Mouse (Mus musculus) NIH3T3 (cell line): ENCODE data around the gene Slc22a20.

ENCODE experiments used
- DNase-seq: peaks from one replicate; pipeline ENCODE4 v3.0.0-alpha.2; 2012; ENCODE audit warnings: low read depth

Gene Slc22a20

GRCm38 (mm10) chr19:5986043-5986442 is at the start of gene Slc22a20:
TSS of gene Slc22a20 (minus strand) at chr19:5986143.
- no peak for DNase-seq

- peak; percentile 42 for DNase-seq
Observed at GRCm38 (mm10) chr19:6030520-6031280, 44.8 kb upstream of the Slc22a20 start.

DNA sequence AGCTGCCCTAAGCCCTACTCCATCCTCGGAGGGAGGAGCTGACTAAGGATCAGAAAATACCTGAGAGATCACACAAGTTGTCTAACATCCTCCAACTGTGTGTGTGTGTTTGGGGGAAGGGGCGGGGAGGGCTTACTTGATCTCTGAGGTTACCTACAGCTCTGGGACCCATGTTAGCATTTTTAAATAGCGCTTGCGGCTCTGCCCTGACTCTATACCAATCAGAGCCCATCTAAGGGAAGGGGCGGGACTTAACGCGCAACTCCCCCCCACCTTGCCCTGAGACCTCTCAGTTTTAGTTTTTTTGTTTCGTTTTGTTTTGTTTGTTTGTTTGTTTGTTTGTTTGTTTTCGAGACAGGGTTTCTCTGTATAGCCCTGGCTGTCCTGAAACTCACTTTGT is 43.5 kb upstream of the Slc22a20 start:
- DNase-seq = no peak

- peak; percentile 82 for DNase-seq
Observed at GRCm38 (mm10) chr19:6028991-6029390, 43.0 kb upstream of the Slc22a20 start.

DNA sequence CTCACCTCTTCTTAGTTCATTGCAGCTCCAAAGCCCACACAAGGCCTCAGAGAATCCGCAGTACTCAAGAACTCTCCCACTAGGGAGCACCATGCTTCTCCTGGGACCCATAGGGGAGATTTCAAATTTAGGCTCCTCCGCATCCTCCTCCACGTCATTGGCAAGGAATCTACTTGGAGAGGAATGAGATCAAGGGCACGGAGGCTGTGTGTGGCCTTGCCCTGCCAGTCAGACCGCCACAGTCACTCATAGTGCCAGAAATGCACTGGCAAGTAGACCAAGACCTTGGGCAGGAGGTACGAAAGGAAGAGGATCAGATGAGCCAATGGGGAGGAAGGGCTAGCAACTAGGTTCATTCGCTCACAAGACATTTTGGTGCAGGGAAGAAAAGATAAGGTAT is 38.0 kb upstream of the Slc22a20 start:
- no peak for DNase-seq

DNA sequence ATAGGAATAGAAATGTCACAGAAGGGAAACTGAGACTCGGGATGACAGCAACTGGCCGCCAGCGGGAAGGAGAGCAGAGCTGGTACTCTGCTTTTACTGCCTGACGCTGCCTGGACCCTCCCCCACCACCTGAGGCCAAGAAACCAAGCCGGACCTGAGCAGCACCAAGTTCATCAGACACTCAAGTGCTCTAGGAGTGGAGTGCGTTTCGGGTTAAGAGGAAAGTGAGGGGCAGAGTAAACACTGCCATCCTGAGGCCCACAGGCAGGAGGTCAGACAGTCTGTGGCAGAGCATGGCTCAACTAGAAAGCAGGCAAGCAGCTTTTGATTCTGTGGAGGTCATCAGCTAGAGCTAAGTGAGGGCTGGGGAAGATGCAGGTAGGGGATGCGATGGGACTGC is 37.1 kb upstream of the Slc22a20 start:
- no peak for DNase-seq

DNA sequence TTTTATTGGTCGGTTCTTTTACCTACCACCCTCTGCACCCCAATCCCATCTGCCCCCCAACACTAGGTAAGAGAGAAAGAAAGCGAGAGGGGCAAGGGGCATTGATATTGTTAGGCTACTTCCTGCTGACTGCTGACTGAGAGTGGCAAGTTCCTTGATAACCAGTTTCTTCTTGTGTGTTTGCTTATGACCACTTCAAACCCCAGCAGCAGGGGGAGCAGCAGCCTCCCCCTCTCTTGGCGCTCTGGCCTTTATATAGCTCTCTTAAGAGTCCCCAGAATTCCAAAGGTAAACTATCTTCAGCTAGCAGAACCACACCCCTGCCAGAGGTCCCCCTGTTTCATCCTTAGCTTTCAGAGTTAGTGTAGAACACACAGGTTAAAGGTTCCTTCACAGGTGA is 34.3 kb upstream of the Slc22a20 start:
- DNase-seq = peak; percentile 66

DNA sequence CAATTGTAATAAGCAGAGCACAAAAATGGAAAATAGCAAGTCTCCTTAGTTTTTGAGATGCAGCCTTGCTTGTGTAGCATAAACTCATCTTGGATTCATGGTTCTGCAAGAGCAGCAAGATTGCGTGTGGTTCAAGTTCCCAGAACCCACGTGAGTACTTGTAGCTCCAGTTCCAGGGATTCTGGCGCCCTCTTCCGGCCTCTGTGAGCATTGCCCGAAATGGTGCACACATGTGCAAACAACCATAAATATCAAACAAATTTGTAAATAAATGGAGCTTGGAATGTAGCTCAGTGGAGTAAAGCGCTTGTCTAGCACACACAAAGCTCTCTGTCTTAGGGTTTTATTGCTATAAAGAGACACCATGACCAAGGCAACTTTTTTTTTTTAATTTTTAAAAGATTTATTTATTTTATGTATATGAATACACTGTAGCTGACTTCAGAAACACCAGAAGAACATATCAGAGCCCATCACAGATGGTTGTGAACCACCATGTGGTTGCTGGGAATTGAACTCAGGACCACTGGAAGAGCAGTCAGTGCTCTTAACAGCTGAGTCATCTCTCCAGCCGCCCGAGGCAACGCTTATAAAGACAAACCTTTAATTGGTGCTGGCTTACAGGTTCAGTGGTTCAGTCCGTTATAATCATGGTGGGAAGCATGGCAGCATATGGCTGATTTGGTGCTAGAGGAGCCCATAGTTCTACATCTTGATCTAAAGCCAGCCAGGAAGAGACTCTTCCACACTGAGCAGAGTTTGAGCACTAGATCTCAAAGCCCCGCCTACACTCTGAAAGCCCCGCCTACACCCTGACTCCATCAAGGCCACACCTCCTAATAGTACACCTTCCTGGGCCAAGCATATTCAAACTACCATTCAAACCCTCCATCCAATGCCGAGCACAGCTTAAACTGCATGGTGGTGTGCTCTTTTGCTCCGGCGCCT is 32.5 kb upstream of the Slc22a20 start:
- DNase-seq = peak; percentile 97

DNA sequence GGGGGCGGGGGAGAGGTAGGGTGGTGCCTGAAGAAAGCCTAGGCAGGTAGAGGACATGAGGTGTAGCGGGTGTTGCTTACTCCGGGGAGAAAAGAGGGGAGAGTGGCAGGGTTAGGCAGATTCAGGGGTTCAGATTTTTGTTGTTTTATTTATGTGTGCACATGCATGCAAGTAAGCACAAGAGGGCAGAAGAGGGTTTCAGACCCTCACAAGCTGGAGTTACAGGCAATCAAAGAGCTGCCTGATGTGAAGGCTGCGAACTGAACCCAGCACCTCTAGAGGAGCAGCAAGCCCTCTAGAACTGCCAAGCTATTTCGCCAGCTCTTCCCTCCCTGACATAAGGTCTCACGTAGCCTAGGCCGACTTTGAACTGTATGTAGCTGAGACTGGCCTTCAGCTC is 30.6 kb upstream of the Slc22a20 start:
- DNase-seq = peak; percentile 66

DNA sequence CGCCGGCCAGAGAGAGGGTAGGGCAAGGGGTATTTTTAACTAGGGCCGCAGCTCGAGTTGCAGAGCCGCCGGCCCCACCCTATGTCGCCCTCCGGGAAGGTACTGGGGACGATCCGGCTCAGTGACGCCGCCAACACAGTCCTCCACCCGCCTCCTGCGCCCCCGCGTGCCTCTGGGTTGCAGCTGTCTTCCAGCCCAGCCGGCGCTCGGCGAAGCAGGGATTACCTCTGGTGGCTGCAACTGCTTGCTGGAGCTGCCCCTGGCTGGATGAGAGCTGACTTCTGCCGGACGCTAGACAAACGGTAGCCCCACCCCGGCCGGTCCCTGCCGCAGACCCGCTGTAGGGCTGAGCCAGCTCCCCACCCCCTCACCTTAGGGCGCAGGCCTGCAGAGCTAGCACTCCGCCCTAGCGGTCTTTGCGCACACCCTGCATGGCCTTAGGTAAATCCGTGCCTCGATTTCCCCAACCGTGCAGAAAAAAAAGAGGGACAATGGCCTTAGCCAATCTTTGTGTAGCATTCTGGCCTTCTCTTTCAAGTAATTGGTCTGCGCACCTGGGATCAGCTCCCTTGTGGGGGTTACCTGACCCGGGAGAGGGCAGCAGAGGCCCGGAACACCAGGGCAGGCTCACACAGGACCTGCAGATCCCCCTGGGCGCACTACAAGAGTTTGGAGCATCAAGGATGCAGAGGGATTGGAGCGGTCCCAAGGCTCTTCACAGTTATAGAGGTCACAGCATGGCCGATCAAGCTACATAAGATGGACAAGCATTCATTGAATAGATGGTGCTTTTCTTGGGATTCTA is 29.8 kb upstream of the Slc22a20 start, which contains the start of gene Capn1:
TSS of gene Capn1 (minus strand) at position 387 of the 805 bp plus-strand sequence.
- peak; percentile 82 for DNase-seq

GRCm38 (mm10) chr19:6014991-6015510 is 29.1 kb upstream of the Slc22a20 start:
- DNase-seq = peak; percentile 81

DNA sequence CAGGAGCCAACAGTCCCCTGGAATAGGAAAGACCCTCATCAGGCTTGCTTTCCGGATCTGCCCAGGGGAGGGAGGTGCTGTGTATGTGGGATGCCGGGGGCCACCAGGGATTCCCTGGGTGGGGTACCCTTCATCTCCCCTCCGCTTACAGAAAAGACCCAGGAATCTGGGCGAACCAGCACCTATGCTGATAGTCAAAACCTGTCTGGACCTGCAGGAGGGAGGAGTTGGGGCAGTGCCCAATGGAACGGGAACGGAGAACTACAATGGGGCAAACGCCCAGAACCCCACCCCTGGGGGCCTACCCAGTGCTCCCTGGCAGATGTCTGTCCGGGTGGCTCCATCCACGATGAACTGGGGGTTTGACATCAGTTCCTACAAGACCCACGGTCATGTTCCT is 27.7 kb upstream of the Slc22a20 start:
- no peak for DNase-seq

GRCm38 (mm10) chr19:6009137-6009536 is 23.2 kb upstream of the Slc22a20 start:
- no peak for DNase-seq

- DNase-seq = no peak
Observed at GRCm38 (mm10) chr19:6007013-6007412, 21.1 kb upstream of the Slc22a20 start.

- DNase-seq = no peak
Observed at GRCm38 (mm10) chr19:6005541-6005940, 19.6 kb upstream of the Slc22a20 start.

- peak; percentile 44 for DNase-seq
Observed at GRCm38 (mm10) chr19:5999969-6000368, 14.0 kb upstream of the Slc22a20 start.

GRCm38 (mm10) chr19:5998180-5998579 is 12.2 kb upstream of the Slc22a20 start:
- no peak for DNase-seq

DNA sequence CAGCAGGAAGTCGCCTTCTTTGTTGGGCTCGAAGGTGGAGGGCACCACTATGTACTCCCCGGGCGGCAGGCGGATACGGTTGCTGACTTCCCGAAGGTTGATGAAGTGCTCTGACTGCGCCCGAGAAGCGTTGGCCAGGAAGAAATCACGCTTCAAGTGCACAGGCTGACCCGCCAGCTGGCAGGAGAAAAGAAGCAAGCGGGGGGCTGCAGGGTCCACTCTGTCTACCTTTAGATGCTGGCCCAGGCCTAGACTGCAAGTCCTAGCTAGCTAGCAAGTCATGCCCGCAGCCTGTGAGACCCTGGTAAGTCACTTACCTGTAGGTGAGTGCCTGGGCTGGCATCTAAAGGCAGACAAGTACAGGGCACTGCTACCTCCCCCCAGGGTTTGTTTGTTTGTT is 8.8 kb upstream of the Slc22a20 start:
- no peak for DNase-seq

GRCm38 (mm10) chr19:5992012-5992411 is 6.1 kb upstream of the Slc22a20 start:
- peak; percentile 89 for DNase-seq

- DNase-seq = peak; percentile 57
Observed at GRCm38 (mm10) chr19:5991467-5991866, 5.5 kb upstream of the Slc22a20 start.

GRCm38 (mm10) chr19:5990921-5991320 is 5.0 kb upstream of the Slc22a20 start:
- peak; percentile 62 for DNase-seq

GRCm38 (mm10) chr19:5990033-5990432 is 4.1 kb upstream of the Slc22a20 start:
- no peak for DNase-seq
